Mouse (Mus musculus): ENCODE measurements at regions not wholly inside any gene's neighbourhood (a gene's known extent, or its start where the extent isn't known, plus 50 kb on each side); places are given as distances from the start of the nearest gene placed in this dataset.

DNA sequence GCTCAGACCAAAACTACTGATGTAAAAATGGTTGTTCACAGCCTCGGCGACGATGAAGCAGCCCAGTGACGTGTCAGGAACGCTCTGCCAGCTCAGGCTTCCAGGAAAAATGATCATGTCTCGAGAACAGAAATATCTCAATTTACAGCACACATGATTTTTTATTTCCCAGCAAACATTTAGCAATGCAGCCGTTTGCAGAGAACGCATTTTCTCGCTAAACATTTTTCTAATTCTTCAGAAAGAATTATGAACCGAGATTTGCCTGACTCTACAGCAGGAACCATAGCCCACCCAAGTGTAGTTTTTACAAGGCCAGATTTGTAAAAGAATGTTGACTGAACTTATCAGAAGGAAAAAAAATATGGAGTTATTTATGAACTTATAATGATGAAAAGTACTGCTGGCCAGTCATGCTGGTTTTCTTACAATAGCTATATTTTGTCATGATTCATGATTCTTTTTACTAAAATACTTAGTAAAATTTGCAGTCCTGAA, 380.4 kb downstream of the Etnk1 start:
- ATAC-seq: no peak

DNA sequence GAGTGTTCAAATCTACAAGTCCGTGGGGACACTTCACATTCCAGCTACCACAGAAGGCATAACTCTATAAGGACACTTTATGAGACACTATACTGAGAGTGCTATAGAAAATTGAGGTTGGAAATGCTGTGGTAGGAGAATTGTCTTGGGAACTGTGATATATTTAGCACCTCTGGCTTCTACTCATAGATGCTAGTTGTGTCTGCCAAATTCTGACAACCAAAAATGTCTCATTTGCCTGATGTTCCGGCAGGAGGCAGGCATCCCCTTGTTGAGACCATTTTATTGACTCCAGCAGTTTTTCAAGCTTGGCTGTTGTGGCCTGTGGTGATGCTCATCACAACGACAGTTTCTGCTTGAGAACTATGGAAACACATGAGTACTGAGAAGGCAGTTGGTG, 387.9 kb downstream of the Etnk1 start:
- no peak for ATAC-seq

DNA sequence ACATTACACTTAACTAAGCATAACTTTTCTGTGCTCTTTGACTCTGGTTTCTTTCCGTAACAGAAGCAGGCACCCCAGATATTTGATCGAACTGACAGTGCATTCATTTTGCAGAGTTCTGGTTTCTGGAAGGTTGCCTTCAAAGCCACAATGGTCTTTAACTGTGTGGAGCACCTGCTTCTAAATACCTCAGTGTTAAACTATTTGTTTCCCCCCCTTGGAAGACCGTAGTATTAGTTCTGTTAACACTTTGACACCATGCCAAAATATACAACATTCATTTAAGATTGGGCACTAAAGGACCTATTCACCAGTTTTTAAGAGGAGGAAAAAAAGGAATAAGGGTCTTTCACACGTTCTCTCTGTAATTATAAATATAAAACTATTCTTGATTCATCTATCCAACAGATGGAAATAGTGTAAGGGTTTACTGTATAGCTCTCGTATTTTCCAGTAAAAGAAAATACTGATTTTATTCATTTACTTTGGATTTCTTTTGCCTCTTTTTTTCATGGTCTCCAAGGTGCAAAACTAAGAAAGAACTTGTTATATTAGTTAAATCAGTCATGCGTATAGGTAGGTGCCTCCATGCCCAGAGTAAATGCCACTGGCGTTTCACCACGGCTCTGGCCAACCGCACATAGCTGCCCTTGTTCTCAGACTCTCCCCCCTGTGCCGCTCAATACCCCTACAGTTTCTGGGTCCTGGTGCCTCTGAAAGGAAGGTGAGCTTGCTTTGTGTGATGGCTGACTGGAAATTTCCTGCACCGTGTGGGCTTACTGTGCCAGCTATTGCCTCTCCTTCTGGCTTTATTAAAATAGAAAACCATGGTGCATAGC, 391.2 kb downstream of the Etnk1 start:
- no peak for ATAC-seq

DNA sequence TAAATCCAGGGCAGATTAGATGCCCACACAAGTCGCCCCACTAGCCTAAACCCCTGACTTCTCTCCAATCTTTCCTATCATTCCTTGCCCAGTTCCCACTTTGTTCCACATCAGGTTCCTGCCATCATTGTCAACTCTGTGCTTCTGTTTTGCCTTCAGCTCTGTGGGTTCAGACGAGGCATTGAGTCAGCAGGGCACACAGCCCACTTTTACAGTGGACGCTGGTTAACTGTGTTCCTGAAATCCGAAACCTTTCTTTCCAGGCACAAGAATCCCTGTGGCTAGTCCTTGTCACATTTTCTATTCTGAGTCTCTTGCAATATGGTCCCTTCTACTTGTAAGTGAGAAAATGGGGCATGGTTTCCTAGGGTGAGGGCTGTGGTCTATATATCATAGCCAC, 392.3 kb downstream of the Etnk1 start:
- ATAC-seq: no peak

DNA sequence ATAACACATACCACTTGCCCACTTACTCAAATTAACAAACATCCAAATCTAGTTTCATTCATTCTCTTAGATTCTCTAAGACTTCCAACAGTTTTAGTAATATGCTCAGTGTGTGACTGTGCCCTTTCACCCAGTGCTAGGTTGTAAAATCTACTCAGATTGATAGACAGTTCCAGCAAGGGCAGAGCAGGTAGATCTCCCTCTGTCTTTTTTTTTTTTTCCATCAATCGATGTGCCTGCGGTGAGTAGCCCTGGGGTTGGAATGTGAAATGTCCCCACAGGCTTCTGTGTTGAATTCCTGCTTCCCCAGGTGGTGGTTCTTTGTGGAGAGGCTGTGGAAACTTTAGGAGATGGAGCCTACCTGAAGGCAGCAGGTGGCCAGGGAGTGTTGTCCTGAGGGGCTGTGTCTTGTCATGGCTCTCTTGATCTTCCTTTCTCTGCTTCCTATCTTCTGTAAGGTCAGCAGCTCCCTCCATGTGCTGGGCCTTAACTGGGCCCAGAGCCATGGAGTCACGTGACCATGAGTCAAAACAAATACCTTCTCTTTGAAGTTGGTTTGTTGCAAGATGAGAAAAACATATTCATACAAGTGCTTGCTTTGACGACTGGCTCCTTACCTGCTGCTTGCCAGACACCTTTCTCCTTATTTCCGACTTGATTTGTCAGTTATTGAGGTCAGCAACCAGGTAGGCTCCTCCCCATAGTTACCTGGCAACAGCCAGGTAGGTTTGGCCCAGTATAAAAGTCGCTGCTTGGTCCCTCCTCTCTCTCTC, 394.5 kb downstream of the Etnk1 start:
- no peak for ATAC-seq

DNA sequence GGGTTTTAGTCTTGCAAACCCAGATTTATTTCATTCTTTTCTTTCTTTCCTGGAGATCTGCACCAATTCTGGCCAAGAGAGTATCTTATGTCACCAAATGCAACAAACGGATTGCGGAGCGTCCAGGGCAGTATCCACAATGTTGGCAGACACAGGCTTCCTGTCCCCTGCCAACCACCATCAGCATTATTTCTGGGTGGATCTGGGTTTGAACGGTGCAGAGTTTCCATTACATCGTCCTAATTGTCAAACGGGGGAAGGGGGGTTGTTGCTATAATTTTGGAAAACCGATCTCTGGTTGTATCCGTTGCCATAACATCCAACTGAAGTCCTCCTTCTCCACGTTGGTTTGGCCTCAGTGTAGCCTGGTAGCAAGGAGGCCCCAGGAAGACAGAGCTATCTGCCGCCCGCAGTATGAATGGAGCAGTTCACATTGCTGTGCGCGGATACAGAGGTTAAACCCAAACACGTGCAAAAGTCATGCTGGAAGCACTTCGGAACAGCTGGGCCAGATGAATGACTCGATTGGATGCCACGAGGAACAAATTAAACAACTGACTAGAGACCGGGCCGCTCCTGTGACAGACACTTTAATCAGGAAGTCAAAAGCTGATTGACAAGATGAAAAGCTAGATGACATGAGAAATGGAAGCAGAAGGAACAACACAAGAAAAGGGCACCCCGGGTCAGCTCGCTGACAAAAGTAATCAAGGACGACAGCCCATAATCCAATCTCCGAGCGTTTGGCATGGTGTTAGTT, 404.5 kb downstream of the Etnk1 start:
- ATAC-seq: no peak

DNA sequence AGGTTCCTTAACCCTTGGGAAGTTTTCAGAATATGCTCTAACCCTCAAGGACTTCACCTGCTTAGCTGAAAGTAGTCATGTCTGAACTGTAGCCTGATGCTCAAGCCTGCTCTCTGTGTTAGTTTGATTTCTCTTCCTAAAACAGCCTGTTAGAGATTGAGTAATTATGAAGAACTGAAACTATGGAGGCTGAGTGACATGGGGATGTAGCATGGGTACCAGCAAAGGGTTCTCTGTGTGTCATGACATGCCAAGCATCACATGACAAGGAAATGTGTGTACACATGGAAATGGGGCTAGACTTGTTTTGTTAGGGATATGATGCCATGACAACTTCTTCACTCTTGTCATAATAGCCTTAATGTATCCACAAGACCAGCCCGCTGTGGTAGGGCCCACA, 412.2 kb downstream of the Etnk1 start:
- ATAC-seq: no peak

DNA sequence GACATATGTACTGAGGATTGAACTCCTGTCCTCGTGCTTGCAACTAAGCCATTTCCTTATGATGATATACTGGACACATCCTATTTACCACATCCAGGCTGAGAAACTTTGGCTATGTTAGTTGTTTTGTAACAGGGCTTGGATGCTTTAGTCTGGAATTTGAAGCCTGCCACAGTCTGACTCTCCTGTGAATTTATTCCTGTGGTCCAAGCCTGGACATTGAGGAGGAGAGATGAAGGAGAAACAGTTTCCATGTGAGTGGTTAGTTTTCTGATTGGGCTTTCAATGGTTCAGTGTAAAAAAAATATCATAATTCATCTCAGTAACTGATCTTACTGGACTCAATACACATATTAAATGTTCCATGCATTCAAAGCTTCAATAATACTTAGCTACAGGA, 422.6 kb downstream of the Etnk1 start:
- no peak for ATAC-seq

DNA sequence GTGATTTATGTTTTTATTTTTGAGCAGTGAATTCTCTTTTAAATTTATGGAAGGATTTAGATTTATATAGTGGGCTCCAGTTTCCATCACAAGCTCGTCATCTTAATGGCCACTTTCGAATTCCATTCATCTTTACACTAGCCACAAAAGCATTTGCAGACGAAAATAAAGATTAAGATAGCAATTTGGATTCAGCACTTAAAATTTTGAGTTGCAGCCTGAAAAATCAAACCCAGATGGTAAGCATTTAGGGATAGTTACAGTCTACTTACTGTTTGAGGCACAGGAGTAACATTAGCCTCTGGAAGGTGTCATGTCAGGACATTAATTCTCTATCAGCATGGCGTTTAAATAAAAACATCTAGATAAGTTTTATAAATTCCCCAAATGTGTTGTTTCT, 423.2 kb downstream of the Etnk1 start:
- ATAC-seq: no peak

DNA sequence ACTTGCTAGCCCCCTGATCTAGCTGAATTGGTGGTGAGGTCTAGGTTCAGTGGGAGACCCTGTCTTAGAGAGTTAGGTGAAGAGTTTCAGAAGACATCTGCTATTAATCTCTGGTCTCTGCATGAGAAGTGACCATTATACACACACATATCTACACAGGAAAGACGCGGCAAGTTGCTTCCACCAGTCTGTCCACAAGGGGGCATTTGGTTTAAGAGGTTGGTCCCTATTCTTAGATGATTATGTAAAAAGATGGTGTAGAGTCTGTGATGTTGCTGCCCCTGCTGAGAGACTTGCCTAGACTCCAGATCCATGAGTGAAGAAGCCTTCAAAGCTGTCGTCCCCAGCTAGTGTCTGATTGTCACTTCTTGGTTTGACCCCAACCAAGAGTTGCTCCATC, 425.5 kb downstream of the Etnk1 start:
- no peak for ATAC-seq

DNA sequence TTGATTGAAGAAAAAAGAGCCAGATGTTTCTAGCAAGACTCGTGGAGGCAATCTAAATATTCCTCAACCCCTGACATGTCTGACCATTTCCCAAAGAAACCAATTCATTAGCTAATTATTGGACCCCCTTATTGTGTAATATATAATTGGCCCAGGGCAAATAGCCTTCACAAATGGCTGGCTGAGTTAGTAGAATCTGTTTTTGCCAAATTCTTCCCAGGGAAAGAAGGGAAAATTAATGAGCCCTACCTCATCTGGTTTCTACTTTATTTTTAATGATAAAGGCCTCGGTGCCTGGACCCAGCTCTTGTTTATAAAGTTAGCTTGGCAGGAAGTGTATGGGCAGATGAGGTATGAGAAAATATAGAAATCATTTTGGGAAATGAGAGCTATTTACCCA, 428.5 kb downstream of the Etnk1 start:
- no peak for ATAC-seq

DNA sequence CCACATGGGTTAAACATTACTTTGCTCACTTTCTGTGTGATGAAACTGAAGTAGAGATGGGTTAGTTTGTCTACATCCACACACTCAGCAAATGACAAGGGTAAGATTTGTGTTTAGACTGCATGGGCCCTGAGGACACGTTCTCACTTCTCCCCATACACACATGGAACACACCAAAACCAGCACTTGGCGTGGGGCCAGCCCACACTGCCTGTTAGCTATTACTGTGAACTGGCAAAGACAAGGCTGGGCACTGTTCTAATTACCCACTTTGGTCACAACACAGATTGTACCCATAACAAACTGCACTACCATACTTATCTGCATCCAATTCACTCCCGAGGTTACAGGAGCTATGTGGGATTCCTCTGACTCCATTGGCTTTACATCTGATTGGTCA, 430.4 kb downstream of the Etnk1 start:
- ATAC-seq: no peak

DNA sequence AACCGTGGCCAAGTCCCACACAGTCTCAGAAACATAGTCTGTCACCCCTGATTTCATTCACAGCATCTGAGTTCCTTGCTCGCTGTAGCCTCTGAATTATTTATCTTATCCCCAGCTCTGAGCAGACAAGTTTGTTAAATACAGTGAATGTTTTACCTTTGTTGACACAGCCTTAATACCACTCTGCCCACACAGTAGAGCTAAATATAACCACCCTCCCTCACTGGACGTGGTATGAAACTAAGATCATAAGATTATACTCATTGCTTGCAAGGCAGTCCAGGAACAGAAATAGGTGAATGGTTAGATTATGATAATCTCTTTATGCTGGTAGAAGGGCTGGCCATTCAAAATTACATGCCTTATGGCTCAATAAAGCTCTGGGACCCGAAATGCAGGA, 431.9 kb downstream of the Etnk1 start:
- no peak for ATAC-seq

DNA sequence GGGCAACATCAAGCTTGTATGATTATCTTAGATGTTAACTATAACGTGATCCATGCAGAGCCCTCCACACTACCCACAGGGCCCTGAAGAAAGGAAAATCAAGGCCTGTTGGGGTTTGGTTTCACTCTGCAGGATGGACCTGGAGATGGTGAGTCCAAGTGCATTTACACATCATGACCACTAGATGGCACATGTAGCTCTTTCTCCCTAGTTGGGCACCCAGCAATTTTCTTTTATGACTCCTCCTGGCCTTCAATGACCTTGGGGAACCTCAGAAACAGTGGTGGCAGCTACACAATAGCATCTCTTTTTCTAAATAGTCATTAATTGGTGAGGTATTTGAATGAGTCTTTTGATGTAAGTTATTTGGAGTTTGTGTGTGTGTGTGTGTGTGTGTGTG, 442.1 kb downstream of the Etnk1 start:
- ATAC-seq: no peak

DNA sequence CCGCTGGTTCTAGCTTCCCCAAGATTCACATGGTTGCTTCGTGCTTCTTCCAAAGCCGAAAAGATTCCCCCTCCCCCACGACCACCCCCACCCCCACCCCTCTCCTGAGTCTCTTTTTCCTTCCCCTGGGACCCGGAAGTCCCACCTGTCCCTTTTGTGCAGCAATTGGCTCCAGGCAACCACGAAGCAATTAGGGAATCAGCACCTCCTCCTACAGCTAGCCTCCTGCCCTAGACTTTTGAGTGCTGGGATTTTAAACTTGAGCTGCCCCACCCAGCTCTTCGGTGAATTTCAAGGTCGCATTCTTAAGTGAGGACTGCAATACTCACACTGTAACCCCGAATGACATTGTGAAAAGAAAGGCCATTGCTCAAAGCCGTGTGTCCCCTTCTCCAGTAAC, 445.9 kb downstream of the Etnk1 start:
- no peak for ATAC-seq

DNA sequence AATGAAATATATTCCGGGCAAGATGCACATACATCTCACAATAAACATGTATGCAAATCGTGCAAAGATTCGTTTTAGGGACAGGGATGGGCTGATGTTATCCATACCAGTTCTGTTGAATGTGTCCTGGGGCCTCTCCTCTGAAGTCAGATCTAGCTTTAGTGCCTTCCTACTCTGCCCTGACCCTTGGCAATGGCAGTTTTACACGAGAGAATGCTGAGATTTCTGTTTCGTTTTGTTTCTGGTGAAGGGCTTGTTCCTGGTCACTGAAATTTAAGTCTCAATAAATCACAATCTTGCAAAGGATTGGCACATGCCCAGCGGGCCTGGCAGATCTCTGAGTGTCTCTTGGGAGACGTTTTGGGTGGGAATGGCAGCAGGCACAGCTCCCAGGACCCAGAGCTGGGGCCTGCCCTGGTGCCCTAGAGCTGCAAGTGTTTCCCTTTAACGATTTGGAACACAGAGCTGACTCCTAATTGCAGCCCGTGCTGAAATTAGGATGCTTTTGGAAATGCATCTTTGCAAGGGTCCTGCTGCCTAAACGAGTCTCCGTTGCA, 447.5 kb downstream of the Etnk1 start:
- no peak for ATAC-seq

DNA sequence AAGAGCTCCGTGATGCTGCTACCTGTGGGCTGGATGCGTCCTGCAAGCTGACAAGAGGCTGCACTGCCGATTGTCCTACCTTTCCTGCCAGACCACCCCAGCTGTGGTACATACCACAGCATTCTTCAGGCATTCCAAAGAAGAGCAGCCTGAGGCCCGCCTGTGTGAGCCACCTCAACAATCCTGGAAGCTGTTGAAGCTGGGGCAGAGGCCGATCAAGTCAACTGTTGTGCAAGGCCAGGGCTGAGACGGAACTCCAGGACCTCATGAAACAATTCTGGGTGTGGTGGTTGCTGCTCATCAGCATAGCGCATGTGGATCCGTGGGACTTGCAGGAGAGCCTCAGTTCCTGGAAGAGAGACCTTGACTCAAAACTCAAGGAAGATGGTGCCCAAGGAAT, 448.3 kb downstream of the Etnk1 start:
- ATAC-seq: no peak

DNA sequence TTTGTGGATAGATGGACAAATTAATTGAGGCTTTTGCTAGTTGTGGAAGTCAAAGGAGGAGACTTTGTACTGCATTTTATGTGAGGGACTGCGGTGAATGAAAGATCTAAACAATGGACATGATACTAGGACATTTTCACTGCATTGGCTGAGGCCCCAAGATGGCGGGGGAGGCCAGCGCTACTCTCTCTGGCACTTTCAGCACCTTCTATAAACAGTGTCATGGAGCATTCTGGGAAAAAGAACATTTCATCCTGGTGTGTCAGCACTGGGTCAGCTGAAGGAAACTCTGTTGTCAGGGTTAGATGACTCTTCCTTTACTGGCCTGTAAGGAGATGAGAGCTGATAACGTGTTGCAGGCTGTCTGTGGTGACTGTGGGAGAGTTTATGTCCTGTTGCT, 449.4 kb downstream of the Etnk1 start:
- ATAC-seq: no peak

DNA sequence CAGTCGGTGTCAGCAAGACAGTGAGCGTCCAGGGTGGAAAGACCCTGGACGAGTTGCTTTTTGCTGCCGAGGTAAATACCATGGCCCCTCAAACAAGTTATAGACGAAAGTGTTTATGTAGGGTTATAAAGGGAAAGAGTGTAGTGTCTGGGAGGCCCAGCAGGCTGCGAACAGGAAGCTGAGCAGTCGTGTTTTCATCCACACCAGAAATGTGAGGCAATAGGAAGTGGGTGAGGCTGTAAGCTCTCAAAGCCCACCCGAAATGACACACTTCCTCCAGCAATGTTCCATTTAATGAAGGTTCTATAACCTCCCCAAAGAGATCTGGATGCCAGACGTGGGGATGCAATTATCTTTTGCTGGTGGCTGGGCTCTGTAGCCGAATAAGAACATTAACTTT, 451.5 kb downstream of the Etnk1 start:
- no peak for ATAC-seq

DNA sequence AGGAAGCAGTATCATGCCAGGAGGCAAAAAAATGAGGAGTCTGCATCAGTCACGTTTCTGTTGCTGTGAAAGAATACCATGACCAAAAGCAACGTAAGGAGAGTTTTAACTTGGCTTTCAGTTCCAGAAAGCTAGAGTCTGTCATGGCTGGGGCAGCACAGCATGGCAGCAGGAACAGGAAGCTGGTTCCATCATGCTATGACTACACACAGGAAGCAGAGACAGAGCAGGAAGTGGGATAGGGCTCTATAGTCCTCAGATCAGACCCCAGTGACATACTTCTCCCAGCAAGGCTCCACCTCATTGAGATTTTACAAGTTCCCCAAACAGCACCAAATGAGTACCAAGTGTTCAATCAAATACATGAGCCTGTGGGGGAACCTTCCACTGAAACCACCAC, 453.6 kb downstream of the Etnk1 start:
- no peak for ATAC-seq

DNA sequence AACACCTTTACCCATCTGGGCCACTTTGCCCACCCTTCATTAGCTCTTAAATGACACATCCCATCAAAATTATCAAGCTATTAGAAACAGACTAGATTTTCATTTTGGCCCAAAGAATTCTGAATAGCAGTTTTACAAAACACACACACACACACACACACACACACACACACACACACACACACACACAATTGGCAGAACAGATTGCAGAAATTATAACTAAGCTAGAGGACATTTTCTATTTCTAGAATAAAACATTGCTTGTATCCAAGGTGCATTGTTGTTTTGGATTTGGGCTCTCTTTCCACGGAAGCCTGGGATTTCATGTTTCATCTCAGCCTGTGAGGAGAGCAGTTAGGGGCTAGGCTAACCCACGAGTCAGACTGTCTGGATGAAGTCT, 455.1 kb downstream of the Etnk1 start:
- no peak for ATAC-seq

DNA sequence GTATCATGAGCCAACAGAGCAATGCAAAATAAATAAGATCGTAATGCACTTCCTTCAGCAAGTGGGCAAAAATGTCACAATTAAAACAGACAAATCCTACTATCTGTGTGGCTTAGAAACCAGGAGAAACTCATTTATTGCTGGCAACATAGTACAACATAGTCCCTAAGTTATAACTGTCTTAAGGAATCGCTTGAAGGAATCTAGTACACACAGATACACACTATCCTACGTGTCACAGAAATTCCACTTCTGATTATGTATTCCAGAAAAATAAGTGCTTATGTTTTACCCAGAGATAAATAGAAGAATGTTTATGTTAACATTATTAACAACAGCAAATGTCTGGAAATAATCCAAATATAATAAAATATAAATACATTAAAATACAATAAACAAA, 457.9 kb downstream of the Etnk1 start:
- no peak for ATAC-seq

DNA sequence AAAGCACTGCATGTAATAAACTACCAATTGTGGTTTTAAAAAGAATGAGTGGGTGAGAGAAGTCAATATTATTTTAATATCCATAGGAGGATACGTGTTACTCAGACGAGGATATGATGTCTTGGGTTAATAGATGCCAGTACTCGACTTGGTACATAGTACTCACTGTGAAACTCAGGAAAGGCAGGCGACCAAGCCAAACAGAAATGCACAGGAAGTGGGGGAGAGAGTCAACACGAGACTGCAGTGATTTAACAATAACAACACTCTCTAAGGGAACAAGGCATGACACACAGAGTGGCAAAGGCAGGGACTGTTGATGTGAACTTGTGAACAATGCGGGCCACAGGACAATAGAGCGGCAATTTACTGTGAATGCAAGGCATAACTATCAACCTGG, 464.6 kb downstream of the Etnk1 start:
- no peak for ATAC-seq

Measured in inflammation-experienced regulatory T-cells, adult 6 months (primary cell).